Mouse (Mus musculus) neural tube, embryonic 10.5 days (tissue): ENCODE results near the gene 6030452D12Rik.

ENCODE experiments used
- DNase-seq: peaks from one replicate; pipeline ENCODE4 v3.0.0-alpha.2; 2017; ENCODE audit warnings: low spot score; ENCODE audit errors: extremely low spot score

Gene 6030452D12Rik

DNA sequence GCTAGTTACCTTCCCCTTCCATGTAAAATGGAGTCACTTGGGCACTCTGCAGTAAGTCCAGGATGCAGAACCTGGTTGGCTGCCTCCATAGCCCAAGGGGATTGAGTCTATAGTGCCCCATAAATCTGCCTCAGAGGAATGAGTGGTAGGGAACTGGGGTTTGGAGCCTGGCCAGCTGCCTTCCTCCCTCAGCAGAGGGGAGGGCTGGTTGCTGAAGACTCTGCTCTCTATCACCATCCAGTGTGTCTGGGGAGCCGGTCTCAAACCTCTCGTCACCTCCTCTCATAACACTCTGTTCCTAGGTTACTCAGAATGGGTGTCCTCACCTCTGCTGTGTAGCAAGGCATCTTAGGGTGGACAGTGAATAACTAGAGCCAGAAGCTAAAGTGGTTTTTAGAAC, 16.3 kb downstream of the 6030452D12Rik start:
- DNase-seq = no peak

DNA sequence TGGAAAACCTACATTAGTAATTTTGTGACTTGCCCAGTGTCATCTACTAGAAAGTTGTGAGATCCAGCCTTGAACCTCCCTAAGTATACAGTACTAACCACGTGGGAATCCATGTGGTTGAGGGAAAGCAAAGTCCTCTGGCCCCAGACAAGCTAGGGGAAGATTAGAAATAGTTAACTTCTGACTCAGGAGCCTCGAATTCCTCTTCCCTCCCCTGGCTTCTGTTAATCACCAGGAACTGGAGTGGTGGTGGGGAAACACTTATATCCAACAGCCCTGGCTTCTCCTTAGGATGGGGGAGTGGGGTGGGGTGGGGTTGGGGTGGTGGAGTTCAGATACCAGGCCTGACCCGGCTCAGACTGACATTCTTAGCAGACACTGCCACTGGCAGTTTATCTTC, 18.4 kb downstream of the 6030452D12Rik start:
- no peak for DNase-seq

DNA sequence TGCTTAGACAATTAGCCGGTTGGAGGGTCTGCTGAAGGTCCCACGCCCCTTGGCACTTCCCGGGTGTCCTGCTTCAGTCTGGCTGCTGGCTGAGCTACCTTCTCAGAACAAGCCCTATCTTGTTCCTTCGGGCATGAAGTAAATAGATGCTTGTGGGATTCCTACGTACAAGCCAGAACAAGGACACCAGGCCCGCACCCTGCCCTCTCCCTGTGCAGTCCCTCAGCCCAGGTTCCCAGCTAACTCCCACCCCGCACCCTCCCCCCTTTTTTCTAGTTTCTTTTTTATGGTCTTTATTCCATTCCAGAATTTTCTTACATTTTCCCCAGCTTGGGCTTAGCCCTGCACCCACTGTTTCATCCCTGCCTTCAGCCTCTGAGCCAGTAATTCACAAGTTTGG, 20.3 kb downstream of the 6030452D12Rik start:
- no peak for DNase-seq

DNA sequence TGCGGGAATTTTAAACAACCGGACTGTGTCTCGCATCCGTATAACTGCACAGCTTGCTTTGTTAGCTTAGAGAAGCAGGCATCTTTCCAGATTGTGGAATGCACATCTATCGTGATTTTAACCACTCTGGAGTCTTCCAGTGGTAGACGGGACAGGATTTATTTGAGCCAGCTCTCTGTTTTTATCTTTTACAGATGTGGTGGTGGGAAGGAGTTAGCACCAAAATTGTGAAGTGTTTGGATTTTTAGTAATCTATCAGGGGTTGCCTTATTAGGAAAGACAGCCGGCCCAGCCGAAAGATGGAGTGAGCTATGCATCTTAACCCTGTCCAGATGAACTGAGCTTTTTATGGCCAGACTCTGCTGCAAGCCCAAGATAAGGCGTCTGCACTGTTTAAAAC, 21.5 kb downstream of the 6030452D12Rik start:
- no peak for DNase-seq

DNA sequence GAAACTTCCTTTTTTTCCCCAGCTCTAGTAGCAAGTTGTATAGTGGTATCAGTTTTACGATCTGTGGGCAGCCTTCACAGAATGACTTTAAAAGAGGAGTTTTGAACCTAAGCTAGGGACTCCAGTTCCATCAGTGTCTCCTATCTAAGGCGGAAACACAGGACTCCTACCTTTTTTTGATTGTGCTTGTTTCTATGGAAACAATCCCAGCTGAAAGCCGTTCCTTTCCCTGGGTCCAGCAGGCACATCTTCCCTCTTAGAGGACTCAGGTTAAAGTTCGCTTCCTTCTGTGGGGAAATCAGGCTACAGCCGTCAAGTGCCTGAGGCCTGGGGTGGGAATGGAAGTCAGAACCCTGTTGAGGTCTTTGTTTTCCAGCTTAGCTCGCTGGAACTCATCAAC, 26.4 kb downstream of the 6030452D12Rik start:
- DNase-seq = no peak

DNA sequence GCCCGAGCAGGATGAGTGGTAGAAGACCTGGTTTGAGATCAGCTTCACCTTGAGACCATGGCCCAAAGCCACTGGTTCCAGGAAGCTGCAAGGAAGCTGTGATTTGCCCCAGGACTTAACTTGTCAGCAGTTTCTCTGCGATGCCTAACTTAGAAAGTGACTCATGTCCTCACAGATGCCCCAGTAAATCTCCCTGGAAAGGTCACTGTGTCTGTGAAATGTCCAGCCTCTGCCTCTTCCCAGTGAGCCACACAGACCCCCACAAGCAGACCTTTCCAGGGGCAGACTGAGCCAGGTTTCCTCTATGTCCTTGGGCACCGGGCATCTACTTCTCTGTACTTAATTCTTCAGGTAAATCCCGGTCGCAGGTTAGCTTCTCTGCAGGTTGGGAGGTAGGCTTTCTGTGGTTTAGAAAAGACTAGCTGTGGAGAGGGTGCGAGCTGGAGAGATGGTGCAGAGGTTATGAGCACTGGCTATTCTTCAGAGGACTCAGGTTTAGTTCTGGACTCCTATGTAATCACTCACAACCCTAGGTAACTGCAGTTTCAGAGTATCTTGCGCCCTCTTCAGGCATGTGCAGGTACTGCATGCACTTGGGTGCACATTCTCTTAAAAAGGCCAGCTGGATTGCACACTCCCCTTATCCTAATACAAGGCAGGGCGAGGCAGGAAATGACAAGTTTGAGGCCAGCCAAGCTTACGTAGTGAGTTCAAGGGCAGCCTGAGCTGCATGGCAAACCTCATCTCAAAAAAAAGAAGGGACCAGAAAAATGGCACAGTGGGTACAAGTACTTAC, 27.1 kb downstream of the 6030452D12Rik start:
- no peak for DNase-seq

DNA sequence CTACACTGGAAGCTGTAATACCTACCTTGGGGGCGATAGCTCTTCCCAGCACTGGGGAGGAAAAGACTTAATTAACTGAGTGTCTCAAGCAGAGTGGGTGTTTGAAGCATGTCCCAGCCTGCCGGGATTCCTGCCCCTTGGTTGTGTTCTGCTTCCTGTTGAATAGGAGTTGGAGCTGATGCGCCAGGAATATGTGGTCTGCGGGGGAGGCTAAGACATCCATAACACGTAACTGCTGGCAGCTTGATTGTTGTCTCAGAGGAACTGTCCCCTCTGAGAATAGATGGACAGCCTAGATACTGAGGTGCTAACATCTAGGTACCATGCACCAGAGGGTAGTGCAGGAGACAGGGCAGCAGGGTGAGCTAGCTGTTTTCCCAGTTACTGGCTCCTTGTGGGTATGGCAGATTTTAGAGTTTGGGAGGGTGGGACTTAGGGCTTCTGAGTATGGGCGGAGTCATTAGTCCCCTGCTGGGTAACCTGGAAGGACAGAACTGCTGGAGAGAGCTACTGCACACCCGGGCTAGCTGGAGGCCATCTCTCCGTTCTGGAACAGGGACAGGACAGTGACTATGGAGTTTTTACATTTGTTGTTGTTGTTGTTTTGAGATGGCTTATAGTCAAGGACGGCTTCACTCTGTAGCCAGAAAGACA, 28.4 kb downstream of the 6030452D12Rik start:
- DNase-seq = no peak

DNA sequence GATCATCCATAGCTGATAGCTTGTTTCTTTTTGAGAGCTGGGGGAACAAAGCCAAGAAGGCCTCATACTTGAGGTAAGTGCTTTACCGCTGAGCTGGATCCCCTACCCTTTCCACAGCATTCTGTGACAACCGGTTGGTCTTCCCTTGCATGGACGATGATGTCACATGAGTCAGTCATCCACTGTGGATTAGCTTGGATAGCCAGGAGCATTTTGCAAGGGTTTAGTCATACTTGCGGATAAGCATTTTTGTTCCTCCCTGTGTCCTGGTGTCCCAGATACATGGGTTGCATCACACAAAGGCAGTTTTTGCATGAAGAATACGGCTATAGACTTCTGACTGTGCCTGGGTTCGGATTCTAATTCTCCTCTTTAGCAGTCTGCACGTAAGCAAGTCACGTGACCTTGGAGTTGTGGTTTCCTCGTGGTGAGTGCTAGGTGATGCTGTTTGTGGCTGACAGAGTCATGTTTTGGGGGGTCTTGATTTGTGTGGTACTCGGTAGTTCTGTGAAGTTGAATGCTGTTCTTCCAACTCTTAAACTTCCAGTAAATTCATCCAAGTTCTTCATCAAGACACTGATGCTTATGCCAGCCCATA, 29.7 kb downstream of the 6030452D12Rik start:
- DNase-seq = no peak

DNA sequence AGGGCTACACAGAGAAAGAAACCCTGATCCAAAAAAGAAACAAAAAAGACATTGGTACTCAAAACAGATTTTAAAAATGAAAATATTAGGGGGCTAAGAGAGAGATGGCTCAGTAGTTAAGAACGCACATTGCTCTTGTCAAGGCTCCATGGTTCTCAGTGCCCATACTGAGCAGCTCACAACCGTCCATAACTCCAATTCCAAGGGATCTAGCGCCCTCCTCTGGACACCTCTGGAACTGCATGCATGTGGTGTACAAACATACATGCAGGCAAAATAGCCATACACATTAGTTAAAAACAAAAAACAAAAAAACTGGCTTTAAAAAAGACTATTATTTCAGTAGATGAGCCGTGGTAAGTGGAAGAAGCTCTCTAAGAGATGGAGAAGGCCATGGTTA, 30.2 kb downstream of the 6030452D12Rik start:
- DNase-seq = no peak

DNA sequence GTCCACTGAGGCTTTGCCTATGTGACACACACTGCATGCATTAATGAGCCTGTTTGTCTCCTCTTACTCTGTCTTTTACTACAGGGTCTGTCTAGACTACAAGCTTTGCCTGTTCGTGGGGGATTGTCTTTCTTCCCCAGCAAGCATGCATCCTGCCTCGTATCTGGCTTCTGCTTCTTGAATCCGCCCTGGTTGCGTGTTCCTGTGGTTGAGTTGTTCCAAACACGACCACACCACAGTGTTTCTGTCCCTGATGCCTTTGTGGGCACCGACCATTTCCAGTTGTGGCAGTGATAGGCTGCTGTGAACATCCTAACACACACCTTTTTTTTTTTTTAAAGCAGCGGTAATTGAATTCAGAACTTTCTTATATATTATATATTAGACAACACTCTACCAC, 33.4 kb downstream of the 6030452D12Rik start:
- no peak for DNase-seq

DNA sequence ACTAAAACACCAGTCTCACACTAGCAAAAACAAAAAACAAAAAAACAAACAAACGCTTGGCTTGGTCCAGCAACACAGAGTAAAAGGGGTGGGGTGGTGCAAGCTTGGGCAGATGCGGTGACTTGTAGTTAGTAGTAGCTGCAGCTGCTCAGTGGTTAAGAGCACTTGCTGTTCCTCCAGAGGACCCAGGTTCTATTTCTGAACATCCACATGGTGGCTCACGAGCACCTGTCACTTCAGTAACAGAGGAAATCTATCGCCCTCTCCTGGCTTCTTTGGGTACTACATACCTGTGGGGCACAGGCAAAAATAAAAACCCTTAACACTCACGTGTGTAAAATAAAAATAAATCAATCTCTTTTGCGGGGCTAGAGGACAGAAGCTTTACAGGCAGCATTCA, 34.1 kb downstream of the 6030452D12Rik start:
- peak; percentile 53 for DNase-seq

DNA sequence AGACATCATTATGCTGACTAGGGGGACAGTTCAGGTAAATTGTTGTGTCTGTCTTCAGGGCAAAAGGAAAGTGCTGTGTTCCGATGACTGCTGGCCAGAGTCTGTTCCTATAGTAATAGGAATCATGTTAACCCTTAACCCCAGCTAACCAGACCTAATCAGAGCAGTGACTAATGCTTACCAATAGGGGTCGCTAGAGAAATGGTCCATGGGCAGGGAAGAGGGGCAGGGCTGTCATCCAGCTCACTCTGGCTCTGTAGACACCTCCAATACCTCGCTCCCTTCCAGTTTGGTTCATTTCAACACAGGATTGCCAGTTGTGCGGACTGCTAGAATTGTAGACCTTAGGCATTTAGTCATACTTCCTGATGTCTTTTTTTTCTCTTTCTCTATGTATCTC, 35.1 kb downstream of the 6030452D12Rik start:
- no peak for DNase-seq

DNA sequence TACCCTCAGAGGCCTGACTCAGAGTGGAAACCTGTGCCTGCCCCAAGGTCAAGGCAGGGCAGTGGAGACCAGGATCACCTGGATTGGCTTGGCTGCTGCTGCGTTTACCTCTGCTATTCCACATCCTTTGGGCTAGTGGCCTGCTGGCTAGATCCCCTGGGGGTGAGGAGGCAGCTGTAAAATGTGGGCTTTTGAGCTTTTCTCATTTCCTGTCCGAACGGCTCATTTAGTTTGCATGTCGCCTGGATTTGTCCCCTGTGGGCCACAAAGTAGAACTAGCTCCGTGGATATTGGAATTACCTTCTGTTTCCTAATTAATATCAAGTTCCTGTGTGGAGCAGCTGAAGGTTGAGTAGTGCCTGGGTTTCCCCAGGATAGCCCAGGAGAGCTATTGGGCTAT, 38.9 kb downstream of the 6030452D12Rik start:
- DNase-seq = no peak

DNA sequence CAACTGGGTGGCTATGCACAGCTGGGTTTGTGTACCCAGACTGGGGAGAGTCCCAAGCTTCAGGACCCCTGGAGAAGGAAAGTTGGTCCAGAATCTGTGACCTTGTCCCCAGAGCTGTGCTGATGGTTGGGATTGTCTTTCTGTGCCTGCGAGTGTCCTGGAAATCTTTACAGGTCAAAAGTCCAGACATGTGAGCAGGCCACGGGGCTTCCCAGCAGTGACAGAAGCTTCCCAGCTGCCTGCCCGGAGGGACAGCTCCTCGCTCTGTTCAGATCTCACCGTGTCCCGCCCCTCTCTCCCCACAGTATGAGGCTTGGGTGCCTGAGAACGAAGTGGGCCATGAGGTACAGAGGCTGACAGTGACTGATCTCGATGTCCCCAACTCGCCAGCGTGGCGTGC, 40.7 kb downstream of the 6030452D12Rik start:
- no peak for DNase-seq

DNA sequence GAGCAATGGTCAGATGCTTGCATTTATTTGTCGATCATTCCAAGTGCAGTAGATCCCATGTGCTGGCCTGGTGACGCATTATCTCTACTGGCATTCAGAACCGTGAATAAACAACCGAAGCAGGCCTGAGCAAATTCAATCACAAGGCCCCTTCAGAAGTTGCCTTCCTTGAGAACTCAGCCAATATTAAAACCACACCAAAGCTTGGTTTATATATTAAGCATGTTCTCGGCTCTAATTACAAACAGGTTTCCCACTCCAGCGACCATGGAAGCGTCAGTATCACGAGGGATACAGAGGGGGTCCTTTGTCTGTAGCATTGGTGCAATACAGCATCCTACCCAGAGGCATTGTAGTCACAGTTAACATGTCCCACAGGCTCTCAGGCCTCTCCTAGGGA, 42.7 kb downstream of the 6030452D12Rik start:
- DNase-seq = no peak

DNA sequence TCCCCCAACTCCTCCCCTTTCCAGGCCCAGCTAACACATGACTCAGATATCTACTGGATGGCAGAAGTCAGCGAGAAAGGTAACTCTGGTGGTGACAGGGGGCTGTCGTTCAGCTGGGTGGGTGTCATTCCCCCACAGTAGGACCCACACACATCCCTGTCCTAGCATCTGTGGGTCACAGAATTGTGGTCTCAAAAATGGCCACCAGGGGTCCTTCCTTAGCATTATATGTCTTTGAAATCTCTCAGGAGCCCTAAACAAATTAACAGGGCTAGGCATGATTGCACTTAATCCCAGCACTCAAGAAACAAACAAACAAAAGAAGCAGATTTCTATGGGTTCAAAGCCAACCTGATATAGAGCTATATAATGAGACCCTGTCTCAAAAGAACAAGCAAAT, 44.8 kb downstream of the 6030452D12Rik start:
- no peak for DNase-seq

DNA sequence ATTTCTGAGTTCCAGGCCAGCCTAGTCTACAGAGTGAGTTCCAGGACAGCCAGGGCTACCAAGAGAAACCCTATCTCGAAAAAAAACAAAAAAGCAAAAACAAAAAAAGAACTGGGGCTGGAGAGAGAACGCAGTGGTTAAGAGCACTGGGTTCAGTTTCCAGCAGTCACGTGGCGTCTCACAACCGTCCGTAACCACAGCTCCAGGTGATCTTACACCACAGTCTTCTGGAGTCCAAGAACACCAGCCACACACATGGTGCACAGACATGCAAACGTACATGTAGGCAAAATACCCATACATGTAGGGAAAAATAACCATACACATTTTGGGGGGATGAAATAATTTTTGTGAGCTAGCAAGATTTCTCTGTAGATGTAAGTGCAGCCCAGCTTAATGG, 46.4 kb downstream of the 6030452D12Rik start:
- no peak for DNase-seq

DNA sequence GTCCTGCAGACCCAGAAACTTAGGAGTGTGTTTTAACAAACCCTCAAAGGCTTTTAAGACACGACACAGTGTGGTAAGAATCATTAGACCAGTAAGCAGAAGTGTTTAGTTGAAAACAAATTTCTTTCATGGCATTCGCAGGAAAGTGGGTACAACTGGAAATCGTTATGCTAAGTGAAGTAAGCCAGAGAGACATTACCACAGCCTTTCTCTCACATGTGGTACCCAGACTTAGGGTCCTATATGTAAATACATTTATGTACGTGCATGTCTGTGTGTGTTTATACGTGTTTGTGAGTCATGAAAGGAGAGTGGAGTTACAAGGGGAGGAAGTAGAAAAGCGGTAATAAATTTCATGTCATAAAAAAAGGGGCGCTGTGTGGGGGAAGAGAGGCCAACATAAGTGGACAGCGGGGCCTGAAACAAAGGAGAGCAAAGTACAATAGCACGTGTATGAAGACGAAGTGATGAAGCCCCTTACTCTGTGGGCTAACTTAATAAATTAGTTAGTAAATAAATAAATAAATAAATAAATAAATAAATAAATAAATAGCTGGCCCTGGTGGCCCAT, 48.1 kb downstream of the 6030452D12Rik start:
- no peak for DNase-seq

DNA sequence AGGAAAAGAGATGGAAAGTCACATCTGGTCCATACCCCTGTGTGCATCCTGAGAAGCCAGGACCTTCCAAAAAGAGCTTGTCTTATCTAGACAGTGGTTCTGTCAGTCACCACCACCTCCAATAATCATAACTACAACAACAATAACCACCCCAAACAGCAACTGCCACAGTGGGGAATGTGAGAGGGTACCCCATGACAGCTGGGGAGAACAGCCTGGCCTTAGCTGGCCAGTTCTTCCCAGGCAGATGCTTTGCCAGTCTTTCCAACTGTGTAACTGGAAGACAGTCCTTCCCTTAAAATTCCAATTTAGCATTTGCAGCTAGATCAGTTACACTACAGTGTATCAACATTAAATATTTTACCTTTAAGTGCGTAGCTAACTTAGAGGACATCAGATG, 50.6 kb downstream of the 6030452D12Rik start:
- no peak for DNase-seq

DNA sequence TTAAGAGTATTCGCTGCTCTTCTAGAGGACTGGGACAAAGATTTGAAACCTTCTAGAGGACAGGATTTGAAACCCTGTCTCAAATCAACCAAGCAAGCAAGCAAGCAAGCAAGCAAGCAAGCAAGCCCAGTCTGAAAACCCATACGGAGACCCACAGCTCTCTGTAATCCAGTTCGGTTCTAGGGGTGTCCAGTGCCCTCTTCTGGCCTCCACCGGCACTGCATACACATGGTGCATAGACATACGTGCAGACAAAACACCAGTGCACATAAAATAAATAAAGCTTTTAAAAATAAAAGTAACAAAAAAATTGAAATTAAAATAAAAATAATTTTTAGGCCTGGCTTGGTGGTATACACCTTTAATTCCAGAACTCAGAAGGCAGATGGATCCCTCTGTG, 53.7 kb downstream of the 6030452D12Rik start:
- DNase-seq = no peak

DNA sequence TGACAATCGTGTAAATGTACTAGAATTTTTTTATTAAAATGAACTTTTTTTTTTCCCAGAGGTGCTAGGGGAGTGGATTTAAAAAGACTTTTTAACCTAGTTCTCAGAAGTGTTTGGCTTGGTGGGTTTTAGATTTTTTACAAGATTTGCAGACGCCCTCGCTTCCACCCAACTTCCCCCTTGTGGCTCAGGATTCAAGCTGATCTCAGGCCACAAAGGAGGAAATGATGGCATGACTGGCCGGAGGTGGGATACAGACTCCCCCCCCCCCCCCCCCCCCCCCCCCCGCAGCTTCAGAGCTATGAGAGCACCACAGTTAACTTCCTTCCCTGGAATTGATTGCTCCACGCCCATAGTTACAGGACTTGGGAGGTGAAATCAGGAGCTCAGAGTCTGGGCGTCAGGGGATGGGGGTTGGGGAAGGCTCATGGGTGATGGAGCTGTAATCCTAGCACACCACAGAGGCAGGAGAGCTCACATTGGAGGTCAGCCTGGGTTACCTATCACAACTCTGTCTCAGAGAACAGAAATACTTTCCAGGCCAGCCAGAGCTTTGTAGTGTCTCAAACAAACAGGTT, 55.8 kb downstream of the 6030452D12Rik start:
- DNase-seq = no peak
